Mouse (Mus musculus): ENCODE results near the gene Hbq1a.

- TF ChIP-seq CTCF (IDR thresholded peaks at IDR 0.05; ENCODE audit: low read depth) (no peak), EP300 (optimal IDR thresholded peaks at IDR 0.05) (no peak)
Observed at GRCm38 (mm10) chr11:32276347-32276746, 23.5 kb upstream of the Hbq1a start, which contains the start of gene Hba-x.
